Mouse (Mus musculus) kidney, adult 2 months (tissue): ENCODE measurements at regions not wholly inside any gene's neighbourhood (a gene's known extent, or its start where the extent isn't known, plus 50 kb on each side); places are given as distances from the start of the nearest gene placed in this dataset.

Experiments
- DNase-seq: peaks from one replicate; pipeline ENCODE4 v3.0.0; 2021
- H3K27ac ChIP-seq: fragments of 200-500 bp; 2 replicates; pipeline ENCODE4 v1.5.1; 2012; ENCODE audit warnings: low read depth, low read length, control low read depth, inconsistent platforms; ENCODE audit not compliant: insufficient read depth
- H3K27me3 ChIP-seq: fragments of 200-500 bp; replicated peaks from 2 replicates; pipeline ENCODE4 v1.6.1; 2012; ENCODE audit warnings: mild to moderate bottlenecking, moderate library complexity, low read length, inconsistent platforms; ENCODE audit not compliant: control insufficient read depth, insufficient read depth
- H3K36me3 ChIP-seq: fragments of 200-500 bp; 2 replicates; pipeline ENCODE4 v1.6.1; 2012; ENCODE audit warnings: mild to moderate bottlenecking, moderate library complexity, low read length, inconsistent platforms; ENCODE audit not compliant: control insufficient read depth, insufficient read depth
- H3K4me1 ChIP-seq: fragments of 200-500 bp; 2 replicates; pipeline ENCODE4 v1.6.1; 2011; ENCODE audit warnings: low read length; ENCODE audit not compliant: control insufficient read depth, insufficient read depth
- H3K4me3 ChIP-seq: fragments of 200-500 bp; 2 replicates; pipeline ENCODE4 v1.5.1; 2011; ENCODE audit warnings: mild to moderate bottlenecking, low read depth, low read length, control low read depth; ENCODE audit not compliant: insufficient read depth
- CTCF ChIP-seq: fragments of 200-500 bp; conservative IDR thresholded peaks from 2 replicates; pipeline ENCODE4 v1.5.1; 2011; ENCODE audit warnings: low read depth, mild to moderate bottlenecking, control low read depth, low read length, moderate library complexity, mixed read lengths; ENCODE audit not compliant: insufficient read depth, insufficient read length
- POLR2A ChIP-seq: fragments of 200-500 bp; IDR thresholded peaks from one replicate; pipeline ENCODE4 v1.6.1; 2011; ENCODE audit warnings: low read depth, low read length, control low read depth
- WGBS: fragments of 180-500 bp; shearing (Covaris S2); methylation state at CpG from one replicate; pipeline ENCODE4 v1.1.7; 2018; 5-methylcytosine and 5-hydroxymethylcytosine counted together

DNA sequence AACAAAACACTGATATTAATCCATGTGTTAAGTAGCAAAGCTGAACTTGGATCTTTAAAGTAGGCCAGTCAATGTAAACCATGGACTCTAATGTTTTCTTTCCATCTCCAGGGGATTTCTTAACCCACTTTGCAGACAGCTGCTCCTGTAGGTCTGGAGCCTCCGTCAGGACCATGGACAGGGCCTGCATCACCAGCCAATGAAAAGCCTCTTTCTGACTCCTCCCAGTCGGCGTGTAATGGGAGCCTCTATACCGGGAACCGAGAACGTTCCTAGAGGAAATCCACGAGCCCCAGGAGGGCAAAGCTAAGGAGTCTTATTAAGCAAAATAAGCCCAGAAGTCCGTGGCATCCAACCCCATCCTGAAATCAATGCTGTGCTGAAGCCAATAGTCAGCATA lies 189.1 kb upstream of the Csf3r start:
- DNase-seq, result no peak
- Histone ChIP-seq H3K27ac (no peak overlapping the region), H3K36me3 (no peaks in the 10 kb centered on the region), H3K4me3 (no peak overlapping the region), H3K4me1 (no peaks in the 10 kb centered on the region), H3K27me3 (no peaks in the 10 kb centered on the region)
- 2% methylated on average over 8 of the region's 8 CpGs for WGBS
- TF ChIP-seq POLR2A, result no peak
- no peak for TF ChIP-seq CTCF

DNA sequence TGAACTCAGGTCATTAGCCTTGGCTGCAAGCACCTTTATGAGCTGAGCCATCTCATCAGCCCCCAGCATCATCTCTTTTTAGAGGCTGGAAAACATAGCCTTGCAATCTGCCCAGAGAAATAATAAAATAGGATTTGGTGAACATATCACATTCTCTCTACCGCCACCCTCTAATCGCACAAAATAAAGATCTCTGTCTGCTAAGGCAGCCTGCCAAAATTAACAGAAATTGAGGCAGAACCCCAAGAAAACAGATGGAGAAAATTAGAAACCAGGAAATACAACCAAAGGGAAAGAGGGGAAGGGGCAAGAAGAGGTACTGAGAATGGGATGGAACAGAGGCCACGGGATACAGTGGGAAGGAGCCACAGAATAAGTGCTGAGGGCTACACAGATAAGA lies 176.8 kb upstream of the Csf3r start:
- no peaks in the 10 kb centered on the region for H3K4me1 ChIP-seq
- no peak overlapping the region for H3K4me3 ChIP-seq
- WGBS, result 94% methylated on average over 3 of the region's 3 CpGs
- H3K27me3 ChIP-seq, result no peaks in the 10 kb centered on the region
- no peak for DNase-seq
- H3K36me3 ChIP-seq, result no peaks in the 10 kb centered on the region
- no peak overlapping the region for H3K27ac ChIP-seq
- TF ChIP-seq CTCF (no peak), POLR2A (no peak)

- peak; percentile 50 for DNase-seq
- TF ChIP-seq POLR2A (no peak), CTCF (peak; percentile 63)
- Histone ChIP-seq H3K36me3 (no peaks in the 10 kb centered on the region), H3K27me3 (no peaks in the 10 kb centered on the region), H3K4me1 (no peaks in the 10 kb centered on the region), H3K27ac (no peak overlapping the region), H3K4me3 (no peak overlapping the region)
- WGBS, result 18% methylated on average over 4 of the region's 4 CpGs
These were observed 174.1 kb upstream of the Csf3r start for GRCm38 (mm10) chr4:125850300-125850699.

DNA sequence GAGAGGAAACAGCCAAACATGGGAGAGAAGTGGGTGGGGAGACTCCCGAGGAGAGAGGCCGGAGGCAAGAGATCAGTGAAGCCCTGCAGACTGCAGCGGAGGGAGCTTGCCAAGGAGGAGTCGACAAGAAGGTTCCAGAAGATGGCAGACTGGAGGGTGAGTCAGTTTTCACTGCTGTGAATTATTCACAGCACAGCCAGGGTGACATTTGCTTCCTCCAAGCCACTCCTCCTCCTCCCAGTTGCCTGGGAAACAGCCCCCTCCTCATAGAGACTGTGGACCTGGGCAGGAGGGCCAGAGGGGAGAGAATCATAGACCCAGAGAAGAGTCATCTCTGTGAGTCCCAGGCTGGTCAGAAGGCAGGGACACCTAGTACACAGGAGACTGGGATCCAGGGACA lies 171.8 kb upstream of the Csf3r start:
- no peak for DNase-seq
- TF ChIP-seq CTCF (no peak), POLR2A (no peak)
- 36% methylated on average over 4 of the region's 4 CpGs for WGBS

GRCm38 (mm10) chr4:125855983-125856591 lies 168.3 kb upstream of the Csf3r start:
- 18% methylated on average over 11 of the region's 11 CpGs for WGBS
- Histone ChIP-seq H3K4me1 (no peaks in the 10 kb centered on the region), H3K36me3 (no peaks in the 10 kb centered on the region), H3K4me3 (no peak overlapping the region), H3K27me3 (no peaks in the 10 kb centered on the region), H3K27ac (no peak overlapping the region)
- no peak for TF ChIP-seq POLR2A
- no peak for TF ChIP-seq CTCF
- DNase-seq, result no peak

More for the DNA sequence above, 171.8 kb upstream of the Csf3r start:
- Histone ChIP-seq H3K27me3 (no peaks in the 10 kb centered on the region), H3K4me3 (no peak overlapping the region), H3K36me3 (no peaks in the 10 kb centered on the region), H3K4me1 (no peaks in the 10 kb centered on the region), H3K27ac (no peak overlapping the region)

GRCm38 (mm10) chr4:125856781-125857180 lies 167.6 kb upstream of the Csf3r start:
- no peak for TF ChIP-seq CTCF
- TF ChIP-seq POLR2A, result no peak
- no peaks in the 10 kb centered on the region for H3K4me1 ChIP-seq
- H3K27ac ChIP-seq, result no peak overlapping the region
- H3K36me3 ChIP-seq, result no peaks in the 10 kb centered on the region
- no peak overlapping the region for H3K4me3 ChIP-seq
- no peaks in the 10 kb centered on the region for H3K27me3 ChIP-seq
- 65% methylated on average over 5 of the region's 5 CpGs for WGBS
- no peak for DNase-seq

GRCm38 (mm10) chr4:125865057-125865456 lies 159.3 kb upstream of the Csf3r start:
- no peaks in the 10 kb centered on the region for H3K27me3 ChIP-seq
- DNase-seq, result no peak

GRCm38 (mm10) chr4:125865728-125866127 lies 158.6 kb upstream of the Csf3r start:
- 55% methylated on average over 9 of the region's 9 CpGs for WGBS
- Histone ChIP-seq H3K36me3 (no peaks in the 10 kb centered on the region), H3K27ac (no peak overlapping the region), H3K27me3 (no peaks in the 10 kb centered on the region), H3K4me3 (no peak overlapping the region), H3K4me1 (no peaks in the 10 kb centered on the region)
- no peak for DNase-seq
- TF ChIP-seq POLR2A (no peak), CTCF (no peak)

More at GRCm38 (mm10) chr4:125865057-125865456, 159.3 kb upstream of the Csf3r start:
- TF ChIP-seq POLR2A (no peak), CTCF (no peak)
- no peak overlapping the region for H3K4me3 ChIP-seq
- no peaks in the 10 kb centered on the region for H3K36me3 ChIP-seq
- WGBS, result 14% methylated on average over 8 of the region's 8 CpGs
- H3K27ac ChIP-seq, result no peak overlapping the region
- no peaks in the 10 kb centered on the region for H3K4me1 ChIP-seq
